Mouse (Mus musculus): Measurements from ENCODE around the gene Arsg. TPM values are rescaled to one million over a fixed set of nuclear protein-coding genes. Genes with fewer than 3 reads are reported as not detected.
A peak's percentile ranks its signal among the peaks of the same experiment; 100 is the strongest.

The Arsg gene
- polyA plus RNA-seq, 1 experiment from 2014 or later: 5.4 TPM

- Histone ChIP-seq H3K4me3 (replicated peaks) (no peak overlapping the region), H3K27ac (no peak overlapping the region), H3K36me3 (no peaks in the 10 kb centered on the region), H3K27me3 (no peaks in the 10 kb centered on the region), H3K4me2 (no peak overlapping the region), H3K4me1 (peaks cover 22% of the 10 kb centered on the region), H3K9ac (no peak overlapping the region), H3K9me3 (replicated peaks) (no peaks in the 10 kb centered on the region)
- WGBS: 76% methylated on average over 12 of the region's 12 CpGs
- ATAC-seq (replicated peaks; ENCODE audit: low FRiP score): no peak
Observed at GRCm38 (mm10) chr11:109559241-109559640, 86.1 kb downstream of the Arsg start.

DNA sequence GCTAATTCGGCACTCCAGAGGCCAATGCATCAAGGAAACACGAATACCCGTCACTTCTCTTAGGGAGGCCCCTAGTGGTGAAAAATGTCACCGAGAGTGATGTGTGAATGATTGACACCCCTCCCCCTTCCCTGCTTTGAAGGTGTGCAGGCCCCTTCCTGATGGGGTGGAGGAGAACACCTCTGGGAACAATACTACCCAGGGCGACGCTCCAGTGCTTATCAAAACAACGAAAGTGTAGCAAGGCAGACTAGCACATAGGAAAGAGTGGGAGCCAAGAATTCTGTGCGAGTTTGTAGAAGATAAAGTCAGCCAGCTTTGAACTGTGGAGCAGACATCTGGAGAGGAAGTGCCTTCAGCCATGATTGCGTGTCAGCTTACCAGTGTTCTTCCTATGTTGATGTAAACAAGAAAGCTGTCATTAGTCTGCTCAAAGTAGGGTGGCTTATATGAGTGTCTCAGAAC lies 87.7 kb downstream of the Arsg start:
- H3K4me3 ChIP-seq (replicated peaks): no peak overlapping the region
- peak; percentile 83 for ATAC-seq (replicated peaks; ENCODE audit: low FRiP score)
- H3K9ac ChIP-seq: no peak overlapping the region
- no peaks in the 10 kb centered on the region for H3K9me3 ChIP-seq (replicated peaks)
- H3K4me1 ChIP-seq: peaks cover 22% of the 10 kb centered on the region
- H3K36me3 ChIP-seq: no peaks in the 10 kb centered on the region
- H3K27ac ChIP-seq: peak overlapping the region; percentile 57; the same call in 1 of the 2 replicates
- no peak overlapping the region for H3K4me2 ChIP-seq
- 13% methylated on average over 9 of the region's 9 CpGs for WGBS
- no peaks in the 10 kb centered on the region for H3K27me3 ChIP-seq

DNA sequence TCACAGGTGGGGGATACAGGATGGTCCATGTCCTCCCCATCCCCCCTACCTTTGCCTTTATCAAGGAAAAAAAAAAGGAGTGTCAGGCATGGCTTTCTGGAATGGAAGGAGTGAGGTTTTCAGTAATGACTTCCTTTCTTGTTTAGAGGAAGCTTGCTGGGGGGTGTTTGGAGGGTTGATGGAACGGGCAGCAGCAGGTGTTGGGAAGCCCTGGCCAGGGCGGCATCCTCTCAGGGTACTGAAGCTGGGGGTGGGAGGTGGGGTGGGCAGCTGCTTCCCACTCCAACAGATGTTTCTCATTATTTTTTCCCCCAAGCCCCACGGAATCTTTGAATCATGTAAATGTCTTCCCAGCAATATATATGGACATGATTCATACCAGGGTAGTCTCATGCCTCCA lies 88.3 kb downstream of the Arsg start:
- H3K4me1 ChIP-seq: peaks cover 22% of the 10 kb centered on the region
- H3K27ac ChIP-seq: peak overlapping the region; percentile 57; the same call in 1 of the 2 replicates
- 42% methylated on average over 3 of the region's 3 CpGs for whole genome bisulfite sequencing

GRCm38 (mm10) chr11:109563708-109564107 lies 90.5 kb downstream of the Arsg start:
- H3K4me3 ChIP-seq (replicated peaks): no peak overlapping the region
- ATAC-seq (replicated peaks; ENCODE audit: low FRiP score): no peak

More for the DNA sequence above, 88.3 kb downstream of the Arsg start:
- Histone ChIP-seq H3K27me3 (no peaks in the 10 kb centered on the region), H3K9ac (no peak overlapping the region), H3K4me2 (no peak overlapping the region), H3K4me3 (replicated peaks) (no peak overlapping the region), H3K9me3 (replicated peaks) (no peaks in the 10 kb centered on the region), H3K36me3 (no peaks in the 10 kb centered on the region)
- no peak for ATAC-seq (replicated peaks; ENCODE audit: low FRiP score)

DNA sequence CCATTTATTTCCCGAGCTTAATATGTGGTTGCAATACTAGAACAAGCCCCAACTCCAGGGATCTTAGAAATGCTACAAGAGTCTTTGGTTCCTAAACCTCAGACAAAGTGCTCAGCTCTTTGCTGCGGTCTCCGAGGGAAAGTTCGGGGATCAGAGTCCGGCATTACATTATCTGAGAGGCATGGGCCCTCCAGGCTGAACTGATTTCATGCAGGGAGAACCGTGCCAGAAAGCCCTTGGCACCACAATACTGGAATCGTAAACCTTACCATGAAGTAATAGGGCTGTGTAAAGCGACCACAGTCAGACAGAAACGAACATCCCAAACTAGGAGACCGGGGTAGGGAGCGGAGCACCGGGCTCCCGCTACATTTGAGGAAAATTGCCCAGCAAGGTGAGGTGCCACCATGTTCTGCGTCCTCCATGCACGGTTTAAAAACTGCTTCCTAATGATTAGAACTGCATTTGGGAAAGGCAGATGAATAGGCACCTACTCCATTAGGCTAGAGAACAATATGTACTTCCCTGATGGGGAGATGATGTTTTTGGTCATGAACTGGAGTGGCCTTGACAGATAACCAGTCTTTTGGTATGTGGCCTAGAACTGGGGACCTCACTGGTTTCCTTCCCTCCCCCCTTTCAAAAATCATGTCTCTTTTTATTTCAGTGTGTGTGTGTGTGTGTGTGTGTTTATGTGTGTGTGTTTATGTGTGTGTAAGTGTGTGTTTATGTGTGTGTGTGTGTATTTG lies 91.5 kb downstream of the Arsg start:
- WGBS: 86% methylated on average over 15 of the region's 15 CpGs
- no peak overlapping the region for H3K9ac ChIP-seq
- H3K27me3 ChIP-seq: no peaks in the 10 kb centered on the region
- ATAC-seq (replicated peaks; ENCODE audit: low FRiP score): no peak
- peaks cover 17% of the 10 kb centered on the region for H3K4me1 ChIP-seq
- H3K36me3 ChIP-seq: no peaks in the 10 kb centered on the region
- H3K4me3 ChIP-seq (replicated peaks): no peak overlapping the region
- no peak overlapping the region for H3K27ac ChIP-seq
- no peaks in the 10 kb centered on the region for H3K9me3 ChIP-seq (replicated peaks)
- no peak overlapping the region for H3K4me2 ChIP-seq

More at GRCm38 (mm10) chr11:109563708-109564107, 90.5 kb downstream of the Arsg start:
- no peaks in the 10 kb centered on the region for H3K9me3 ChIP-seq (replicated peaks)
- no peak overlapping the region for H3K27ac ChIP-seq
- no peak overlapping the region for H3K9ac ChIP-seq
- H3K27me3 ChIP-seq: no peaks in the 10 kb centered on the region
- H3K36me3 ChIP-seq: no peaks in the 10 kb centered on the region
- 73% methylated on average over 4 of the region's 4 CpGs for WGBS
- no peak overlapping the region for H3K4me2 ChIP-seq
- peaks cover 20% of the 10 kb centered on the region for H3K4me1 ChIP-seq

DNA sequence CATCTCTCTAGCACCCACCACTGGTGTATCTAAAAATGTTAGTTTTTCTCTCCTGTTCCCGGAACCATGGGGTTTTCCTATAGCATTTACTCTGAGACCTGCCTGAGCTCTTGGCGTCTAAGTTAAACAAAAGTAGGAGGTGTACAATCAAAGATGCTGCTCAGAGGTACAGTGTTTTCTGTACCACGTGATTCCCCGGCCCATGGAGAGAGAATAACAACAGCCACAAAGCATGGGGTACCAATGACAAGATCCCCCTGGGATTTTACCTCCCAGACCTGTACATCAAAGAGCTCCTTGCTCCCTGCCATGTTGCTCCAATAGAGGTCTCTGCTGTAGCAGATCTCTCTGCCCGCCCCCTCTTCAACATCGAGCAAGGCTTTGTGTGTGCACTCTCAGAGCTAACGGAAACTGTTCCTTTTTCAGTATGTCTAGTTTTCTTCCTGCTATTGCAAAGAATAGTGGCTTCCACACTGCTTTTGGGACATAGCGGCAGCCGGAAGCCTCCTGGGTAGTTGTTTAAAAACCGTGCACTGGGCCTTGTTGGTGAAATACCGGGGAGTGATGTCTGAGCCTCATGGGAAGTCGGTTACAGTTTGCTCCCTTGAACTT lies 95.9 kb downstream of the Arsg start:
- Histone ChIP-seq H3K27ac (no peak overlapping the region), H3K9me3 (replicated peaks) (no peaks in the 10 kb centered on the region), H3K36me3 (peaks cover 5% of the 10 kb centered on the region; the same call in 1 of the 2 replicates), H3K4me2 (no peak overlapping the region), H3K27me3 (no peaks in the 10 kb centered on the region), H3K4me3 (replicated peaks) (no peak overlapping the region), H3K4me1 (no peaks in the 10 kb centered on the region), H3K9ac (no peak overlapping the region)
- 69% methylated on average over 12 of the region's 12 CpGs for WGBS
- no peak for ATAC-seq (replicated peaks; ENCODE audit: low FRiP score)

GRCm38 (mm10) chr11:109569809-109570208 lies 96.6 kb downstream of the Arsg start:
- Histone ChIP-seq H3K4me3 (replicated peaks) (no peak overlapping the region), H3K9me3 (replicated peaks) (no peaks in the 10 kb centered on the region), H3K27ac (no peak overlapping the region), H3K36me3 (peaks cover 5% of the 10 kb centered on the region; the same call in 1 of the 2 replicates), H3K4me2 (no peak overlapping the region), H3K9ac (no peak overlapping the region), H3K27me3 (no peaks in the 10 kb centered on the region), H3K4me1 (no peaks in the 10 kb centered on the region)
- ATAC-seq (replicated peaks; ENCODE audit: low FRiP score): no peak
- WGBS: 67% methylated on average over 7 of the region's 7 CpGs

DNA sequence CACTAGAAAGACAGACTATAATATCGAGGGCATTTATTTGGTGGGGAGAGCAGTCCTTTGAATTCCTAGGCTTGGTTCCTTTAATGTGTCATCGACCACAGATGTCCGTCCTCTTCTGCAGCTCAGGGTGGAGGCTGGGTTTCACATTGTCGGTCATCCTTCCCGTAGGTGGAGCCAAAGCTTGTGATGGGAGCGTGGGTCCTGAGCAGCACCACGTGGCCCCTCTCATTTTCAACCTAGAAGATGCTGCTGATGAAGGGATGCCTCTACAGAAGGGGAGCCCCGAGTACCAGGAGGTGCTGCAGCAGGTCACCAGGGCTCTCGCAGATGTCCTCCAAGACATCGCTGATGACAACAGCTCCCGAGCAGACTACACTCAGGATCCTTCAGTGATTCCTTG lies 98.9 kb downstream of the Arsg start:
- H3K4me1 ChIP-seq: no peaks in the 10 kb centered on the region
- no peak for ATAC-seq (replicated peaks; ENCODE audit: low FRiP score)
- peaks cover 5% of the 10 kb centered on the region for H3K36me3 ChIP-seq
- 86% methylated on average over 11 of the region's 11 CpGs for WGBS
- H3K27me3 ChIP-seq: no peaks in the 10 kb centered on the region
- no peak overlapping the region for H3K9ac ChIP-seq
- no peak overlapping the region for H3K4me2 ChIP-seq
- no peak overlapping the region for H3K4me3 ChIP-seq (replicated peaks)
- H3K27ac ChIP-seq: no peak overlapping the region
- no peaks in the 10 kb centered on the region for H3K9me3 ChIP-seq (replicated peaks)

DNA sequence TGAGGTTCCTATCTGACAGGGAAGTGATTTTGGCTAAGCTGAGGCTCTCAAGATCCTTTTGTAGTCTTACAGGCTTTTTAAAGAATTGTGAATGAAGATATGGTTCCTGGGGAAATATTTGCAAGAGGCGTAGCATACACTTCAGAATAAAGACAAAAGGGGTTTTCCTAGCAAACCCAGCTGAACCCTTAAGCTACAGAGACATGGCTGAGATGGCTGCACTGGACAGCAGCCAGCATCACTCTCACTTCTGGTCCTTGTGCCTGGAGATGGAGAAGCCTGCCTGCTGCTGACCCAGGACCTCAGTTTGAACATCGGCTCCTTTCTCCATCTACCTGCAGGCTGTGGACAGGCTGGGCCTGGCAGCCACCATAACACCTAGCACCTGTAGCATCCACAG lies 101.4 kb downstream of the Arsg start:
- H3K27me3 ChIP-seq: no peaks in the 10 kb centered on the region
- no peaks in the 10 kb centered on the region for H3K4me1 ChIP-seq
- no peak overlapping the region for H3K4me3 ChIP-seq (replicated peaks)
- H3K9ac ChIP-seq: no peak overlapping the region
- 97% methylated on average over 2 of the region's 2 CpGs for WGBS
- no peak overlapping the region for H3K4me2 ChIP-seq
- no peak for ATAC-seq (replicated peaks; ENCODE audit: low FRiP score)
- H3K9me3 ChIP-seq (replicated peaks): no peaks in the 10 kb centered on the region
- H3K27ac ChIP-seq: no peak overlapping the region
- H3K36me3 ChIP-seq: peaks cover 19% of the 10 kb centered on the region

GRCm38 (mm10) chr11:109575832-109576231 lies 102.7 kb downstream of the Arsg start:
- Histone ChIP-seq H3K4me3 (replicated peaks) (no peak overlapping the region), H3K27ac (no peak overlapping the region), H3K9me3 (replicated peaks) (no peaks in the 10 kb centered on the region), H3K36me3 (peaks cover 25% of the 10 kb centered on the region), H3K4me1 (no peaks in the 10 kb centered on the region), H3K4me2 (no peak overlapping the region), H3K9ac (no peak overlapping the region), H3K27me3 (no peaks in the 10 kb centered on the region)
- WGBS: 70% methylated on average over 6 of the region's 6 CpGs
- ATAC-seq (replicated peaks; ENCODE audit: low FRiP score): no peak

GRCm38 (mm10) chr11:109578536-109578935 lies 105.4 kb downstream of the Arsg start:
- H3K4me1 ChIP-seq: 0 out of 2 replicates have a peak, but pooled peaks cover 6% of the 10 kb centered on the region
- H3K4me2 ChIP-seq: no peak overlapping the region
- ATAC-seq (replicated peaks; ENCODE audit: low FRiP score): no peak
- WGBS: 82% methylated on average over 3 of the region's 3 CpGs
- peaks cover 37% of the 10 kb centered on the region for H3K36me3 ChIP-seq
- no peaks in the 10 kb centered on the region for H3K9me3 ChIP-seq (replicated peaks)
- no peaks in the 10 kb centered on the region for H3K27me3 ChIP-seq
- H3K9ac ChIP-seq: no peak overlapping the region
- H3K4me3 ChIP-seq (replicated peaks): no peak overlapping the region
- H3K27ac ChIP-seq: no peak overlapping the region

- Histone ChIP-seq H3K27me3 (no peaks in the 10 kb centered on the region), H3K36me3 (peaks cover 42% of the 10 kb centered on the region), H3K27ac (no peak overlapping the region), H3K9ac (no peak overlapping the region), H3K4me2 (no peak overlapping the region), H3K4me3 (replicated peaks) (no peak overlapping the region), H3K9me3 (replicated peaks) (no peaks in the 10 kb centered on the region), H3K4me1 (0 out of 2 replicates have a peak, but pooled peaks cover 6% of the 10 kb centered on the region)
- WGBS: 94% methylated on average over 9 of the region's 9 CpGs
- ATAC-seq (replicated peaks; ENCODE audit: low FRiP score): no peak
Observed at GRCm38 (mm10) chr11:109579999-109580398, 106.8 kb downstream of the Arsg start.
